Mouse (Mus musculus) kidney, embryonic 16.5 days (tissue): ENCODE data around the gene Ern2. TPM values are rescaled to one million over a fixed set of nuclear protein-coding genes. Genes with fewer than 3 reads are reported as not detected.

Source experiments
- ATAC-seq: fragments of 200-750 bp; cut with Nextera tagmentation; 2 replicates; pipeline ENCODE4 v1.8.0; 2017; ENCODE audit warnings: moderate TSS enrichment; ENCODE audit not compliant: low FRiP score, low TSS enrichment
- H3K27ac ChIP-seq: fragments of 300-500 bp; sonication (generic); 2 replicates; pipeline ENCODE4 v1.5.1; 2014; ENCODE audit warnings: low read length
- H3K27me3 ChIP-seq: fragments of 300-500 bp; sonication (generic); 2 replicates; pipeline ENCODE4 v1.6.1; 2014; ENCODE audit warnings: low read length, control low read depth, mixed read lengths; ENCODE audit not compliant: insufficient read depth
- H3K36me3 ChIP-seq: fragments of 300-500 bp; sonication (generic); 2 replicates; pipeline ENCODE4 v1.6.1; 2014; ENCODE audit warnings: low read length, control low read depth, mixed read lengths; ENCODE audit not compliant: insufficient read depth
- H3K4me1 ChIP-seq: fragments of 300-500 bp; sonication (generic); 2 replicates; pipeline ENCODE4 v1.6.1; 2014; ENCODE audit warnings: low read length, control low read depth, mixed read lengths; ENCODE audit not compliant: insufficient read depth
- H3K4me2 ChIP-seq: fragments of 300-500 bp; sonication (generic); replicated peaks from 2 replicates; pipeline ENCODE4 v1.6.1; 2014; ENCODE audit warnings: low read depth, low read length
- H3K4me3 ChIP-seq: fragments of 300-500 bp; sonication (generic); 2 replicates; pipeline ENCODE4 v1.5.1; 2014; ENCODE audit warnings: mild to moderate bottlenecking, low read length
- H3K9ac ChIP-seq: fragments of 300-500 bp; sonication (generic); replicated peaks from 2 replicates; pipeline ENCODE4 v1.6.1; 2014; ENCODE audit warnings: low read length
- H3K9me3 ChIP-seq: fragments of 300-500 bp; sonication (generic); 2 replicates; pipeline ENCODE4 v1.6.1; 2016; ENCODE audit warnings: low read length, control low read depth
- WGBS: fragments of 180-500 bp; shearing (Covaris S2); extraction: QIAGEN DNeasy Blood & Tissue Kit; methylation state at CpG from one replicate; pipeline ENCODE4 v1.1.7; 2014; 5-methylcytosine and 5-hydroxymethylcytosine counted together
- polyA plus RNA-seq: library from polyadenylated mRNA; unstranded; fragments of >200 nt; fragmentation: Nextera tagmentation; extraction: Ambion mirVana; gene quantifications from 2 replicates; pipeline ENCODE4 v1.2.1, GENCODE M21; 2015

Gene Ern2
- polyA plus RNA-seq: 0.05 TPM in 1 of 2 replicates, not detected in the other

- Histone ChIP-seq H3K9ac (no peak within 1 kb of the TSS), H3K27me3 (no peaks in the 10 kb centered on the region), H3K4me2 (peak within 1 kb of the TSS; percentile 31; the same call in 1 of the 2 replicates), H3K36me3 (no peaks in the 10 kb centered on the region), H3K9me3 (no peaks in the 10 kb centered on the region), H3K4me3 (no peak within 1 kb of the TSS), H3K4me1 (0 out of 2 replicates have a peak, but pooled peaks cover 3% of the 10 kb centered on the region), H3K27ac (no peak within 1 kb of the TSS)
- ATAC-seq: no peak; the same call in 1 of the 2 replicates
- WGBS: 15% methylated on average over 15 of the region's 17 CpGs
Observed at GRCm38 (mm10) chr7:122186043-122186442, at the start of gene Ern2. Ern2 (minus strand) TSS chr7:122186207.

- Histone ChIP-seq H3K4me3 (no peak overlapping the region), H3K27ac (no peak overlapping the region), H3K4me2 (no peak overlapping the region), H3K9me3 (no peaks in the 10 kb centered on the region), H3K27me3 (no peaks in the 10 kb centered on the region), H3K4me1 (0 out of 2 replicates have a peak, but pooled peaks cover 3% of the 10 kb centered on the region), H3K36me3 (no peaks in the 10 kb centered on the region), H3K9ac (no peak overlapping the region)
- WGBS: 33% methylated on average over 4 of the region's 4 CpGs
- ATAC-seq: peak; percentile 42
Observed at GRCm38 (mm10) chr7:122230866-122231265, 44.9 kb upstream of the Ern2 start.

GRCm38 (mm10) chr7:122229916-122230315, 43.9 kb upstream of the Ern2 start:
- Histone ChIP-seq H3K4me1 (0 out of 2 replicates have a peak, but pooled peaks cover 3% of the 10 kb centered on the region), H3K36me3 (no peaks in the 10 kb centered on the region), H3K9me3 (no peaks in the 10 kb centered on the region), H3K27ac (no peak overlapping the region), H3K9ac (no peak overlapping the region), H3K4me3 (no peak overlapping the region), H3K27me3 (no peaks in the 10 kb centered on the region), H3K4me2 (no peak overlapping the region)
- WGBS: 73% methylated on average over 4 of the region's 4 CpGs
- no peak for ATAC-seq

GRCm38 (mm10) chr7:122229306-122229705, 43.3 kb upstream of the Ern2 start:
- 49% methylated on average over 3 of the region's 3 CpGs for WGBS
- H3K4me3 ChIP-seq: no peak overlapping the region
- no peaks in the 10 kb centered on the region for H3K27me3 ChIP-seq
- 0 out of 2 replicates have a peak, but pooled peaks cover 3% of the 10 kb centered on the region for H3K4me1 ChIP-seq
- H3K4me2 ChIP-seq: no peak overlapping the region
- H3K9me3 ChIP-seq: no peaks in the 10 kb centered on the region
- no peak overlapping the region for H3K27ac ChIP-seq
- ATAC-seq: no peak
- H3K9ac ChIP-seq: no peak overlapping the region
- no peaks in the 10 kb centered on the region for H3K36me3 ChIP-seq

GRCm38 (mm10) chr7:122226744-122227143, 40.7 kb upstream of the Ern2 start:
- H3K9me3 ChIP-seq: no peaks in the 10 kb centered on the region
- H3K9ac ChIP-seq: no peak overlapping the region
- no peak overlapping the region for H3K4me2 ChIP-seq
- H3K4me3 ChIP-seq: no peak overlapping the region
- no peak for ATAC-seq
- H3K4me1 ChIP-seq: 0 out of 2 replicates have a peak, but pooled peaks cover 3% of the 10 kb centered on the region
- 82% methylated on average over 4 of the region's 4 CpGs for WGBS
- H3K36me3 ChIP-seq: no peaks in the 10 kb centered on the region
- no peaks in the 10 kb centered on the region for H3K27me3 ChIP-seq
- H3K27ac ChIP-seq: no peak overlapping the region

- no peak for ATAC-seq
- Histone ChIP-seq H3K9ac (no peak overlapping the region), H3K36me3 (no peaks in the 10 kb centered on the region), H3K4me3 (no peak overlapping the region), H3K4me1 (0 out of 2 replicates have a peak, but pooled peaks cover 3% of the 10 kb centered on the region), H3K9me3 (no peaks in the 10 kb centered on the region), H3K27me3 (no peaks in the 10 kb centered on the region), H3K4me2 (no peak overlapping the region), H3K27ac (no peak overlapping the region)
- 70% methylated on average over 7 of the region's 7 CpGs for WGBS
Observed at GRCm38 (mm10) chr7:122226020-122226742, 40.2 kb upstream of the Ern2 start.

GRCm38 (mm10) chr7:122219315-122219801, 33.4 kb upstream of the Ern2 start, which contains the start of gene Chp2:
Chp2 (plus strand) TSS chr7:122219496.
- Histone ChIP-seq H3K4me2 (peak within 1 kb of the TSS; percentile 61), H3K27ac (no peak within 1 kb of the TSS), H3K4me3 (peak within 1 kb of the TSS; percentile 35), H3K27me3 (0 out of 2 replicates have a peak, but pooled peaks cover 2% of the 10 kb centered on the region), H3K36me3 (no peaks in the 10 kb centered on the region), H3K9ac (peak within 1 kb of the TSS; percentile 58), H3K9me3 (no peaks in the 10 kb centered on the region), H3K4me1 (peaks cover 9% of the 10 kb centered on the region)
- WGBS: 13% methylated on average over 20 of the region's 20 CpGs
- peak; percentile 85 for ATAC-seq

GRCm38 (mm10) chr7:122208276-122209021, 22.4 kb upstream of the Ern2 start:
- no peaks in the 10 kb centered on the region for H3K9me3 ChIP-seq
- H3K27ac ChIP-seq: no peak overlapping the region
- no peaks in the 10 kb centered on the region for H3K27me3 ChIP-seq
- ATAC-seq: no peak
- no peak overlapping the region for H3K4me3 ChIP-seq
- no peaks in the 10 kb centered on the region for H3K4me1 ChIP-seq
- no peaks in the 10 kb centered on the region for H3K36me3 ChIP-seq
- WGBS: 39% methylated on average over 7 of the region's 7 CpGs
- H3K9ac ChIP-seq: no peak overlapping the region
- no peak overlapping the region for H3K4me2 ChIP-seq

GRCm38 (mm10) chr7:122206121-122206520, 20.1 kb upstream of the Ern2 start:
- WGBS: 85% methylated on average over 2 of the region's 2 CpGs
- H3K36me3 ChIP-seq: no peaks in the 10 kb centered on the region
- H3K9me3 ChIP-seq: no peaks in the 10 kb centered on the region

More at GRCm38 (mm10) chr7:122206121-122206520, 20.1 kb upstream of the Ern2 start:
- H3K27ac ChIP-seq: no peak overlapping the region
- no peaks in the 10 kb centered on the region for H3K27me3 ChIP-seq
- H3K4me1 ChIP-seq: no peaks in the 10 kb centered on the region
- no peak overlapping the region for H3K9ac ChIP-seq
- no peak overlapping the region for H3K4me3 ChIP-seq
- H3K4me2 ChIP-seq: no peak overlapping the region
- no peak for ATAC-seq
